Mouse (Mus musculus) lung, postnatal 0 days (tissue): ENCODE data around the gene Etv3. TPM values are rescaled to one million over a fixed set of nuclear protein-coding genes. Genes with fewer than 3 reads are reported as not detected.
"Not testable (repeated sequence)": the region's sequence is repeated elsewhere in the genome, so short reads cannot be mapped to it uniquely, and the experiment has no call there.

Source experiments
- ATAC-seq: fragments of 200-750 bp; cut with Nextera tagmentation; 2 replicates; pipeline ENCODE4 v1.8.0; 2017; ENCODE audit warnings: moderate library complexity
- DNase-seq: peaks from one replicate; pipeline ENCODE4 v3.0.0-alpha.2; 2016; ENCODE audit warnings: low spot score
- H3K27ac ChIP-seq: fragments of 300-500 bp; sonication (generic); 2 replicates; pipeline ENCODE4 v1.5.1; 2014; ENCODE audit warnings: antibody characterized with exemption, mild to moderate bottlenecking, low read length, mixed read lengths
- H3K27me3 ChIP-seq: fragments of 300-500 bp; sonication (generic); replicated peaks from 2 replicates; pipeline ENCODE4 v1.6.1; 2014; ENCODE audit warnings: low read length, mixed read lengths; ENCODE audit not compliant: insufficient read depth
- H3K36me3 ChIP-seq: fragments of 300-500 bp; sonication (generic); 2 replicates; pipeline ENCODE4 v1.6.1; 2014; ENCODE audit warnings: low read length, mixed read lengths; ENCODE audit not compliant: insufficient read depth
- H3K4me1 ChIP-seq: fragments of 300-500 bp; sonication (generic); 2 replicates; pipeline ENCODE4 v1.6.1; 2014; ENCODE audit warnings: antibody characterized with exemption, low read depth, low read length, mixed read lengths; ENCODE audit not compliant: insufficient read depth
- H3K4me2 ChIP-seq: fragments of 300-500 bp; sonication (generic); replicated peaks from 2 replicates; pipeline ENCODE4 v1.6.1; 2014; ENCODE audit warnings: low read depth, mild to moderate bottlenecking, low read length, moderate library complexity, mixed read lengths
- H3K4me3 ChIP-seq: fragments of 300-500 bp; sonication (generic); 2 replicates; pipeline ENCODE4 v1.5.1; 2014; ENCODE audit warnings: low read depth, low read length
- H3K9ac ChIP-seq: fragments of 300-500 bp; sonication (generic); replicated peaks from 2 replicates; pipeline ENCODE4 v1.6.1; 2014; ENCODE audit warnings: low read depth, mild to moderate bottlenecking
- H3K9me3 ChIP-seq: fragments of 300-500 bp; sonication (generic); 2 replicates; pipeline ENCODE4 v1.6.1; 2016; ENCODE audit warnings: low read length, mixed read lengths
- CTCF ChIP-seq: IDR thresholded peaks from 2 replicates; pipeline ENCODE4 v1.5.1; 2016; ENCODE audit warnings: antibody characterized with exemption, mild to moderate bottlenecking
- EP300 ChIP-seq: IDR thresholded peaks from 2 replicates; pipeline ENCODE4 v1.6.1; 2016; ENCODE audit warnings: antibody characterized with exemption, mild to moderate bottlenecking, control low read depth
- WGBS: fragments of 180-500 bp; shearing (Covaris S2); extraction: QIAGEN DNeasy Blood & Tissue Kit; methylation state at CpG from one replicate; pipeline ENCODE4 v1.1.7; 2014; 5-methylcytosine and 5-hydroxymethylcytosine counted together
- polyA plus RNA-seq: library from polyadenylated mRNA; unstranded; fragments of >200 nt; fragmentation: Nextera tagmentation; extraction: Ambion mirVana; gene quantifications from 2 replicates; pipeline ENCODE4 v1.2.1, GENCODE M21; 2015

The Etv3 gene
- polyA plus RNA-seq, 1 experiment from 2014 or later = 13.8 TPM

- TF ChIP-seq CTCF (no peak), EP300 (no peak)
- Histone ChIP-seq H3K36me3 (no peaks in the 10 kb centered on the region), H3K9ac (no peak overlapping the region), H3K4me1 (no peaks in the 10 kb centered on the region), H3K4me2 (no peak overlapping the region), H3K27ac (no peak overlapping the region), H3K9me3 (no peaks in the 10 kb centered on the region), H3K27me3 (no peaks in the 10 kb centered on the region), H3K4me3 (no peak overlapping the region)
- WGBS = 21% methylated on average over 14 of the region's 14 CpGs
- DNase-seq (no peak), ATAC-seq (no peak)
These were observed 24.7 kb downstream of the Etv3 start for GRCm38 (mm10) chr3:87549908-87550307.

GRCm38 (mm10) chr3:87552327-87552726 lies 27.1 kb downstream of the Etv3 start:
- Histone ChIP-seq H3K4me2 (no peak overlapping the region), H3K4me3 (no peak overlapping the region), H3K27ac (no peak overlapping the region), H3K9me3 (no peaks in the 10 kb centered on the region), H3K4me1 (no peaks in the 10 kb centered on the region), H3K9ac (no peak overlapping the region), H3K36me3 (no peaks in the 10 kb centered on the region), H3K27me3 (no peaks in the 10 kb centered on the region)
- ATAC-seq (no peak), DNase-seq (no peak)
- 89% methylated on average over 4 of the region's 4 CpGs for WGBS
- TF ChIP-seq EP300 (no peak), CTCF (no peak)

- no peaks in the 10 kb centered on the region for H3K9me3 ChIP-seq
- H3K9ac ChIP-seq = no peak overlapping the region
- no peaks in the 10 kb centered on the region for H3K27me3 ChIP-seq
- no peak overlapping the region for H3K4me3 ChIP-seq
- no peaks in the 10 kb centered on the region for H3K36me3 ChIP-seq
- no peaks in the 10 kb centered on the region for H3K4me1 ChIP-seq
- TF ChIP-seq EP300 = no peak
- no peak for TF ChIP-seq CTCF
- no peak overlapping the region for H3K4me2 ChIP-seq
- H3K27ac ChIP-seq = no peak overlapping the region
- DNase-seq = no peak
- ATAC-seq = peak; percentile 42; the same call in 1 of the 2 replicates
- 51% methylated on average over 11 of the region's 11 CpGs for WGBS
These were observed 28.2 kb downstream of the Etv3 start for GRCm38 (mm10) chr3:87553196-87553935.

DNA sequence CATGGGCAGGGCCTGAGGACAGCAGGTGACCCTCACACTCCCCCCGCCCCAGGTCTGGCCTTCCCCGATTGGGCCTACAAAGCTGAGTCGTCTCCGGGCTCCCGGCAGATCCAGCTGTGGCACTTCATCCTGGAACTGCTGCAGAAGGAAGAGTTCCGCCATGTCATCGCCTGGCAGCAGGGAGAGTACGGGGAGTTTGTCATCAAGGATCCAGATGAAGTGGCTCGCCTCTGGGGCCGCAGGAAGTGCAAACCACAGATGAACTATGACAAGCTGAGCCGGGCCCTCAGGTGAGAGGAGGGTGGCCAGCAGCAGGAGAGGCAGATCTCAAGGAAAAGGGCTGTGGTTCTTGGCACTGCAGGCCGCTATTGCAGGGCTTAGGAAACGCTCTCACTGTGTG lies 29.7 kb downstream of the Etv3 start:
- not testable (repeated sequence) for DNase-seq, H3K27ac ChIP-seq, H3K9ac ChIP-seq, ATAC-seq, H3K4me3 ChIP-seq, H3K27me3 ChIP-seq, H3K4me2 ChIP-seq, H3K4me1 ChIP-seq, H3K36me3 ChIP-seq, H3K9me3 ChIP-seq
- 63% methylated on average over 11 of the region's 13 CpGs for WGBS

GRCm38 (mm10) chr3:87556109-87556531 lies 30.9 kb downstream of the Etv3 start:
- no peak overlapping the region for H3K27ac ChIP-seq
- H3K4me3 ChIP-seq = no peak overlapping the region
- DNase-seq (no peak), ATAC-seq (no peak)
- H3K4me1 ChIP-seq = no peaks in the 10 kb centered on the region
- TF ChIP-seq EP300 (no peak), CTCF (no peak)
- no peaks in the 10 kb centered on the region for H3K27me3 ChIP-seq
- H3K9ac ChIP-seq = no peak overlapping the region
- WGBS = 42% methylated on average over 3 of the region's 3 CpGs
- H3K36me3 ChIP-seq = no peaks in the 10 kb centered on the region
- H3K4me2 ChIP-seq = no peak overlapping the region
- no peaks in the 10 kb centered on the region for H3K9me3 ChIP-seq

DNA sequence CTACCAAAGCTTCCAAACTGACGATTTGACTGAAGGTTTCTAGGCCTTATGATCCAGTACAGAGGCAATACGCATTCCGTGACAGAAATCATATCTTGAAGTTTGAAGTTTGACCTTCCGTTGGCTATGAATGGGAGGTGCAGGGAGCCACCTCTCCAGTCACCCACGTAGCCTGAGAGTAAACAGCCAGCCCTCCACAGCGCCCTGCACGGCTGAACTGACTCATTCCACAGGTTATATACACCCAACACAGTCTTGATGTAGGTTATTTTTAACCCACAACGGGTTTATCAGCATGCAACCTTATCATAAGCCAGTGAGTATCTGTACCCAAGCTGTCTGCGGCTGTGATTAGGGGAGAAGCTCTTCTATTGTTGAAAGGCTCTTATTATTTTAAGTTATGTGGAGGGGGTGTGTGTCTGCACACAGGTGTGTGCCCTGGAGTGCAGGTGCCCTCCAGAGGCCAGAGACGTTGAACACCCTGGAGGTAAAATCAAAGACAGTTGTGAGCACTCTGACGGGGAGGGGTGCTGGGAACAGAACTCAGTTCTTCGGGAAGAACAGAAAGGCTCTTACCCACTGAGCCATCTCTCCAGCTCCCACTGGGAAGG lies 31.6 kb downstream of the Etv3 start:
- H3K4me1 ChIP-seq = no peaks in the 10 kb centered on the region
- H3K9me3 ChIP-seq = no peaks in the 10 kb centered on the region
- H3K27ac ChIP-seq = no peak overlapping the region
- H3K36me3 ChIP-seq = no peaks in the 10 kb centered on the region
- no peak overlapping the region for H3K9ac ChIP-seq
- H3K27me3 ChIP-seq = no peaks in the 10 kb centered on the region
- no peak overlapping the region for H3K4me3 ChIP-seq
- whole genome bisulfite sequencing = 54% methylated on average over 12 of the region's 12 CpGs
- ATAC-seq (peak; percentile 33; the same call in 1 of the 2 replicates), DNase-seq (no peak)
- H3K4me2 ChIP-seq = no peak overlapping the region
- no peak for TF ChIP-seq EP300
- TF ChIP-seq CTCF = 0 out of 2 replicates have a peak, but pooled peaks have one; percentile 8
